Mouse (Mus musculus): ENCODE results near the gene Olfr1336.

DNA sequence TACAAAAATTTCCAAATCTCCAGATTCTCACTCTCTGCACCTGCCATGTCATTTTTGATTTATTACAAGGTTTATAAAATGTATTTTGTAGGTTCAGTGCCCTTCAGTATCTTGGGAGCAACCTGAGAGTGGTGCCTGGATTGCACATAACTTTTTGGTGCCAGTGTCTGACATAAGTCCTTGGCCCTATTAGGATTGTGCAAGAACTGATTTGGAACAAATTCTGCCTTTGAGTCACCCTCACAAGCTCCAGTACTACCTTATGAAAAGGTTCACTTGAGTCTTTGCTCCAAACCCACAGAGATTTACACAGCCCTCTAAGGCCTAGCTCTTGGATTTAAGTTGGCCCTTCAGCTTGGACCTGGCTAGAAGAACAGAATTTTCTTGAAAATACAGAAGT is 11.0 kb downstream of the Olfr1336 start, which contains the start of gene Olfr1346:
- TF ChIP-seq CTCF (IDR thresholded peaks at IDR 0.05; ENCODE audit: control insufficient read depth, insufficient read depth, low read length) (no peak), POLR2A (IDR thresholded peaks at IDR 0.05; ENCODE audit: borderline replicate concordance, control insufficient read depth, low read depth, low read length) (no peak)
